Mouse (Mus musculus) kidney, postnatal 14 days (tissue): Measurements from ENCODE around the gene Pla2g1b.
"Not testable (repeated sequence)": the region's sequence is repeated elsewhere in the genome, so short reads cannot be mapped to it uniquely, and the experiment has no call there.

Experiments used
- DNase-seq: peaks from one replicate; pipeline ENCODE4 v3.0.0; 2022; ENCODE audit warnings: mixed read lengths

Pla2g1b gene

GRCm38 (mm10) chr5:115465642-115466420 lies at the start of gene Pla2g1b:
Gene Pla2g1b, plus strand, starts transcription at chr5:115466262.
- DNase-seq = no peak

DNA sequence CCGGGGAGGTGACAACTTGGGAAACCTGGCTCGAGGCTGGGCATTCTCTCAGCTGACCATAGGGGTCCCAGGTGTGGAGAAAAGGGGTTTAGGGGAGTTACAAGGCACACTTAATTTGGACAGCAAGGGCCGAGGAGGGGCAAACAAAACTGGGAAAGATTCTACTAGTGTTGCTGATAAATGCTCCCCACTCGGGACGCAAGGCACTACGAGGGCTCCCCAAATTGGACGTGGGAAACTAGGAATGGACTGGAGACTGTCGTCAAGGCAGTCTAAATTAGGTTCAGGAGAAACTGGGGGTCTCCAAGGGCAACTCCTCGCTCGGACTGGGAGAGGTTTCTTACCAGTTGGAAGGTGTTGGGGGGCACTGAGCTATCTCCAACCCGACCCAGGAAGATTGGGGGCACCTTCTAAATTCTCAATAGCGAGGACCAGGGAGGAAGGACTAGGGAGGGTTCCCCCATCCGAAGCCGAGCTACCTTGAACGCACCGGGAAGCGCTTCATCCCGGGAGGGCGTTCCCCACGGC lies 37.2 kb upstream of the Pla2g1b start:
- DNase-seq = no peak

DNA sequence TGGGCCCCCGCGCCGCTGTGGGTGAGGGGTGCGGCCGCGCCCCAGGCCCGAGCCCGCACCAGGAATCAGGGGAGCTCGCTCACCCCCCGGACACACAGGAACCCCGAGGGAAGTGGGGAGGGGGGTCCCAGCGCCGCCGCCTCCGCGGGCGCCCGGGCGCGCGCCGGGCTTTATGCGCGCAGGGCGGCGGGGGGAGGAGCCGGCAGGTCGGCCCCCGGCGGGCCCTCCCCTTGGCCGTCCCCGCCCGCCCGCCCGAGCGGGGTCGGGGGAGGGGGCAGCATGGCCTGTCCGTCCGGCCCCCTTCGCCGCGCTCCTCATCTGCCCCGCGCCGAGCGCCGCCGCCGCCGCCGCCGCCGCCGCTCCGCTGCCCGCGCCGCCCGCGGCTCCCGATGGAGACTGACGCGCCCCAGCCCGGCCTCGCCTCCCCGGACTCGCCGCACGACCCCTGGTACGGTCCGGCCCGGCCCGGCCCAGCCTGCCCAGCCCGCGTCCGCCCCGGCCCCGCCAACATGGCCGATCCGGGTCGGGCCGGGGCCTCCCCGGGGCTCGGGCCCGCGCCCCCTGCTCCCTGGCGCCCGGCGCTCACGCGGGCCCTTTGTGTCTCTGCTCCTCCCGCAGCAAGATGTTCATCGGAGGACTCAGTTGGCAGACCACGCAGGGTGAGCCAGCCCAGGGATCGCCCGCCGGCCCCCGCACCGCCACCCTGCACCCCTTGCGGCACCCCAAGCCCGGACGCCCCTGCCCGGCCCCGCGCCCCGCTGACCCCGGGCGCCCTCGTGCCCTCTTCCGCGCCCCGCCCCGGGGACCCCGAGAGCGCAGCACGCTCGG lies 36.5 kb upstream of the Pla2g1b start, which contains the start of gene Msi1:
Gene Msi1, plus strand, starts transcription at position 241 of the 828 bp plus-strand sequence.
- peak; percentile 51 for DNase-seq

DNA sequence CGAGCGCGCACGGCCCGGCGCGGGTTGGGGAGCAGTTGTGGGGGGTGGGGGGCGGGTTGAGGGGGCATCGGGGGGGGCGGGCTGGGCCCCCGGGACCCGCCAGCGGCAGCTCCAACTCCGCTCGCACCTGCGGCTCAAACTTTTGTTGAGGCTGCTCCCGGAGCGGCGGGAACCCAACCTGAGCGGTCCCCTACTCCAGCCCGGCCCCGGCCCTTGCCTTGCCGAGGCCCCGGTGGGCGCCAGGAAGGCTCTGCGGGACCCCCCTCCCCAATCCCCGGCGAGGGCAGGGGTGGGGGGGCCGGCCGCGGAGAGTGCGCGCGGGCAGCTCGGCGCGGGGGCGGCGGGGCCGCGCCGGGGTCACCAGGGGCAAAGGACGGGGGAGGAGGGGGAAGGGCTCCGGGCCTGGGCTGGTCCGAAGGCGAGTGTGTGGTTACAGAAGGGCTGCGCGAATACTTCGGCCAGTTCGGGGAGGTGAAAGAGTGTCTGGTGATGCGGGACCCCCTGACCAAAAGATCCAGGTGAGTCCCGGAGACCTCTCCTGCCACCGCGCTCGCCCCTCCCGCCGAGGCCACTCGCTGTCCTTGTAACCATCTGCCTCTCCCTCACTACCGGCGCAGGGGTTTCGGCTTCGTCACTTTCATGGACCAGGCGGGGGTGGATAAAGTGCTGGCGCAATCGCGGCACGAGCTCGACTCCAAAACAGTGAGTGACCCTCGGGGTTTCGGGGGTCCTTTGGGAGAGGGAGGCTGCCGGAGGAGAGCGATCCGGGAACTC lies 35.7 kb upstream of the Pla2g1b start:
- peak; percentile 18 for DNase-seq

DNA sequence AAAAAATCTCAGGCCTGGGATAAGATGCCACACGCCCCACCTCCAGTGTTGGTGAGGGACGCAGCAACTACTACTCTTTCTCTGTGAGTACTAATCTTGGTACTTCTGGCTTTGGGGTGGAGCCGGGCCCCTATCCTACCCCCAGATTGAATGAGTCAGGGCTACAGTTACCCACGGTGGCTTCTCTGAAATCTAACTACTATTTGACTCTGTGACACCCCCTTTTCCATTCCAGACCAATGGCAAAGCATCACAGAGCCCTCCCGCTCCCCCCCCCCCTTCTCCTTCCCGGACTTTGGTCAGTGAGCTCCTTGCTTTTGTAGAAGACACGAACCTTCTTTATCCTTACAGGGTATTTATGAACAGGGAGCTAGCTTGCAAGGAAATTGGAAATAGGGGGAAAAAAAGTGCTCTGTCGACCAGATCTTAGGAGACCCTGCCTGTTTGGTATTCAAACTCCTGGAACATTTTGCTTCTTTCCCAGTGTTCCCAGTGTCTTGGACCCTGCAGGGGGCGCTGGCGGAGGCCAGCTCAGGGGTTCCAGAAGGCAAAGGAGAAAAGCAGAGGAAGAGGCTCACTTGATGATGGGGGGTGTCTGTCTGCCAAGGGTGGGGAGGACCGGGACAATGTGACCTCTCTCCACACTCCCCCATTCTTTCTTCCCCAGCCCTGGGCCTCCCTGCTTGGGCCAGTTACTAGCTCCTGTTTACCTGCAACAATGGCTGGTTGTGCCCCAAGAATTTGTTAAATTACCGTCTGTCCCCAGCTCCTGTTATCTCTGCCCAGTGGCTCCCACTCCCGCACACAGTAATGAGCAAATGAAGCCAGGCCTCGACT lies 34.8 kb upstream of the Pla2g1b start:
- DNase-seq = peak; percentile 17

- DNase-seq = no peak
These were observed 34.2 kb upstream of the Pla2g1b start for GRCm38 (mm10) chr5:115431898-115432259.

GRCm38 (mm10) chr5:115432395-115432794 lies 33.7 kb upstream of the Pla2g1b start:
- no peak for DNase-seq

- no peak for DNase-seq
These were observed 32.9 kb upstream of the Pla2g1b start for GRCm38 (mm10) chr5:115433191-115433590.

GRCm38 (mm10) chr5:115434280-115434852 lies 31.7 kb upstream of the Pla2g1b start:
- no peak for DNase-seq

DNA sequence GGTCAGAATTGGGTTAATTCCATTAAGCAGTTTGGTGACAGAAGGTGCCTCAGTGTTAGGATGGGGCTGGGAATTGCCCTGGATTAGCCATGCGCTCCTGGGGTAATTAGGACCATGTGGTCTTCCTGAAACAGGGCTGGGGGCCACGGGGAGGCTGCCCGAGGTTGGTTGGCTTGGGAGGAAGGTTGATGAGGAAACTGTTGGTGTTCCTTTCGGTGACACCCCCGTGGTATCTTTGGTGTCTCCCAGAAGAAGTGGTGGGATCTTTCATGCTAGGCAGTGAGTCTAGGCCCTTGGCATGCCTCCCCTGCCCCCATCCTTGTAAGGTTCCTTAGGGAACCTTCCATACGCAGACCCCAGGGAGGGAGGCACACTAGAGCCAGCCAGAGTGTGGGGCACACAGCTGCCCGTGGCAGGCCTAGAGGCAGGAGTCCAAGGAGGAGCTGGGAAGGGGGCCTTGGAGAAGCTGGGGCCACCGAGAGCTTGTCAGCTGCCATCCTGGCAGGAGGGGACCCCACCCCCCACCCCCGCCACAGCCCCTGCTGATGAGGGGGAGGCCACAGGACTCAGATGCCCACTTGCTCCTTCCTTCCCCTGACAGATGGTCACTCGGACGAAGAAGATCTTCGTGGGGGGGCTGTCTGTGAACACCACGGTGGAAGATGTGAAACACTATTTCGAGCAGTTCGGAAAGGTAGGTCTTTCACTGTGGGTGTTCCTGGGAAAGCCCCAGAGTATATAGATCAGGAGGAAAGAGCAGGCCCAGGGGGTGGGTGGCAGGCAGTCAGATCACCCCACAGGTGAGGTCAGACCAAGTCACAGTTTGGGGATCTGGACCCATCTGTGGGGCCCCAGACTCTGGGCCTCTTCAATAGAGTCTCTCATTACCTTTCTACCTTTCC lies 31.0 kb upstream of the Pla2g1b start:
- DNase-seq = no peak

GRCm38 (mm10) chr5:115435755-115436379 lies 30.2 kb upstream of the Pla2g1b start:
- DNase-seq = no peak

DNA sequence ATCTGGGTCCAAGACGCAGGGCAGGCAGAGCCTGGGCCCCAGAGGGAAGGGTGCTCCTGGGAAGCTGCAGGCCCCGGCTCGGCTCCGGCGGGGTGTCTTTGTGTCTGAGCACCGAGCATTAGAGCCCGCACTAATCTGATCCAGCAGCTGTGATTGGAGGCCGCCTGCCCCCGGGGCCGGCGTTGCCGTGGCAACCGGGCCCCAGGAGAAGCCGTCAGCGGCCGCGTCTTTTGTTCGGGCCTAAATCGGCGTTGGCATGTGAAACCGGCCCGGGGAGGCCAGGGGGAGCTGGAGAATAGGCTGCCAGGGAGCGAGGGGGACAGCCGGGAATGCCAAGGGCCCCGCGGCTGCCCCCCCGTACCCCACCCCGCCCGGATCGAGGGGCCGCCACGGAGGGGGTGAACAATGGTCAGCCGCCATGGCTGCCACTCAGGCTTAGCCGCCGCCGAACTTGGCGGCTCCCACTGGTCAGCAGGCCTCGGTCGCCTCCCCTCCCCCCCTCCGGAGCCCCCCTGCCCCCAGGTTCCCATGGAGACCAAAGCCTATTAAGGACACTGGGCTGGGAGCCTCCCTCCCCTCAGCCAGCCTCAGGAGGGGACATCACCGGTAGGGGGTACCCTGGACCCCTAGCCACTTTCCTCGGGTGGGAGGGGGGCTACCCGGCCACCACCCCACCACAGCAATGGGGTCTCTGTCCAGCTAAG lies 29.5 kb upstream of the Pla2g1b start:
- DNase-seq = peak; percentile 69

DNA sequence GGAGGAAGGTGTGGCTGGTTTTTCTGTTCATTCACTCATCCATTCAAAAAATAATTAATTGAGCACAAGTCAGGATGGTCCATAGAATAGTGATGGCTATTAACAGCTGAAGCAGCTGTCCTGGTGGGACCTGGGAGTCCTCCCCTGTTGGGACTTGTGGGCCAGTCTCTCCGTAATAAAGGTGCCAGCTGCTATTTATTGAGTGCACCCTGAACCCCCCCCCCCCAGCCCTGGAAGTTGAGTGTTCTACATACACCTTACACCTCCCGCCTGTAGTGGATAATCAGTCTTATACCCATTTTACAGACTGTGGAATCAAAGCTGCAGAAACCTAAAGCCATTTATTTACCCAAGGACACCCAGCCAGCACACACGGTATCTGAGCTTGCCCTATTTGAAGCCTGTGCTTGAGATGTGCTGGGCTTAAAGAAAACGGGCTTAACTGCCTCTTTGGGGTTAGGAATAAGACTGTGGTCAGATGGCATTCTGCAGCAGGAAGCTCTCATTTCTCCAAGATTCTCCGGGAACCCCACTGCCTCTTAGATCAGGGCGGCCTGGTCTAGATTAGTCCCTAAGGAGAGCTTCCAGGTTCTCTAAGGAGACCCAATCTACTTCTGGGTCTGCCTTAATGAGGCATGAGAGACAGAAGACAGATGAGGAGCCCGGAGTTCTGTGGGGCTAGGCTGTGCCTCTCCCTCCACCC lies 28.7 kb upstream of the Pla2g1b start:
- DNase-seq = no peak

GRCm38 (mm10) chr5:115437945-115438315 lies 28.1 kb upstream of the Pla2g1b start:
- DNase-seq = no peak

DNA sequence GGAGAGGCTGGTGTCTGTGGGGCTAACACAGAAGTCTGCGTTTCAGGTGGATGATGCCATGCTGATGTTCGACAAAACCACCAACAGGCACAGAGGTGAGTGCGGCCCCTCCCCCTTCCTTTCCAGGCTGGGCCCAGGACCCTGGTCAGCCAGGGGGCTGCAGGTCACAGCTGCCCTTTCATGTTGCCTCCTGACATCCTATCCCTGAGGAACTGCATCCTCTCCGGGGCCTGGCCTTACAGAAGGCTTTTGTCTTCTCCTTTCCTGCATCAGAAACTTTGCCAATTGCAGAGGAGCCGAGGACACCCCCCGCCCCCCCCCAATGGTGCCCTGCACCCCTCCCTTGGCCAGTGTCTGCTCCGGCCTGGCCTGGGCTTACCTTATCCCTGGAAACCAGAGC lies 27.4 kb upstream of the Pla2g1b start:
- no peak for DNase-seq

- DNase-seq = peak; percentile 81
These were observed 24.7 kb upstream of the Pla2g1b start for GRCm38 (mm10) chr5:115441205-115441849.

DNA sequence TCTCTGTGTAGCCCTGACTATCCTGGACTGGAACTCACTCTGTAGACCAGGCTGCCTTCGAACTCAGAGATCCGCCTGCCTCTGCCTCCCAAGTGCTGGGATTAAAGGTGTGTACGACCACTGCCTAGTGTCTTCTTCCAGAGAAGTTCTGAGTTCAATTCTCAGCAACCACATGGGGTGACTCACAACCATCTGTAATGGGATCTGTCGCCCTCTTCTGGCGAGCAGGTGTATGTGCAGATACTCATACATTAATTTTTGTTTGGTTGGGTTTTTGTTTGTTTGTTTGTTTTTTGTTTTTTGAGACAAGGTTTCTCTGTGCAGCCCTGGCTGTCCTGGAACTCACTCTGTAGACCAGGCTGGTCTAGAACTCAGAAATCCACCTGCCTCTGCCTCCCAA lies 23.4 kb upstream of the Pla2g1b start:
- not testable (repeated sequence) for DNase-seq

DNA sequence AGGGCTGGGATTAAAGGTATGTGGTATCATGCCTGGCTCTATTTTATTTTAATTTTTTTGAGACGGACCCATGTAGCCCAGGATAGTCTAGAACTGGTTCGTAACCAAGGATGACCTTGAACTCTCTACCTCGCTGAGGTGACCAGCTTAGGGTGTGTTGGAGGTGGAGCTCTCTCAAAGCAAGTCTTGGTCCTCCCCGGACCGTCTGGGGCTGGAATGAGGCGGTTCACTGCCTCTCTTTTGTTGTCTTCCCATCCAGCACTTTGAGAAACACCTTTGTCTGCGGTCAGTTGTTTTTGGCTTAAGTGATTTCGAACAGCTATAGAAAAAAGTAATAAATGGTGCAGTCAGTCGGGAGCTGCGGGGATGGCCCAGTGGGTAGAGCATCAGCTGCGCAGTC lies 21.9 kb upstream of the Pla2g1b start:
- DNase-seq = no peak
